Mouse (Mus musculus) MEL (cell line): Measurements from ENCODE around the gene Gm4792. TPM values are rescaled to one million over a fixed set of nuclear protein-coding genes. Genes with fewer than 3 reads are reported as not detected.

Source experiments
- DNase-seq: peaks from one replicate; pipeline ENCODE4 v3.0.0; 2011; ENCODE audit warnings: low read depth, low spot score
- H3K27ac ChIP-seq: 2 replicates; pipeline ENCODE4 v1.5.1; 2012; ENCODE audit warnings: low read depth, mild to moderate bottlenecking, control low read depth, low read length, moderate library complexity; ENCODE audit not compliant: control insufficient read depth
- H3K27me3 ChIP-seq, 2 experiments: fragments of 150-350 bp in 1 of 2; sonication (generic) in 1 of 2; 2 replicates each; pipeline ENCODE4 v1.6.1; 2012; ENCODE audit warnings: low read length in 2 of 2, mild to moderate bottlenecking in 2 of 2, improper control_type of control experiment in 1 of 2, moderate library complexity in 1 of 2; ENCODE audit not compliant: insufficient read depth in 2 of 2, control insufficient read depth in 1 of 2
- H3K36me3 ChIP-seq, 2 experiments: 2 replicates each; pipeline ENCODE4 v1.6.1; 2012 to 2014; ENCODE audit warnings: low read length in 2 of 2, improper control_type of control experiment in 1 of 2, inconsistent platforms in 1 of 2, mild to moderate bottlenecking in 1 of 2; ENCODE audit not compliant: insufficient read depth in 2 of 2, control insufficient read depth in 1 of 2
- H3K4me1 ChIP-seq, 2 experiments: fragments of 150-350 bp in 1 of 2; sonication (generic) in 1 of 2; 2 replicates each; pipeline ENCODE4 v1.6.1; 2012; ENCODE audit warnings: low read length in 2 of 2, improper control_type of control experiment in 1 of 2, mild to moderate bottlenecking in 1 of 2; ENCODE audit not compliant: insufficient read depth in 2 of 2, control insufficient read depth in 1 of 2
- H3K4me3 ChIP-seq, 2 experiments: fragments of 150-350 bp in 1 of 2; sonication (generic) in 1 of 2; 2 replicates each; pipeline ENCODE4 v1.5.1; 2012; ENCODE audit warnings: low read depth in 2 of 2, low read length in 2 of 2, mild to moderate bottlenecking in 2 of 2, moderate library complexity in 2 of 2, control low read depth in 1 of 2, improper control_type of control experiment in 1 of 2; ENCODE audit not compliant: control insufficient read depth in 1 of 2, insufficient read depth in 1 of 2
- H3K79me2 ChIP-seq: 2 replicates; pipeline ENCODE4 v1.6.1; 2012; ENCODE audit warnings: mild to moderate bottlenecking, low read length, moderate library complexity; ENCODE audit not compliant: control insufficient read depth, poor library complexity, insufficient read depth
- H3K9ac ChIP-seq: 2 replicates; pipeline ENCODE4 v1.6.1; 2012; ENCODE audit warnings: low read depth, mild to moderate bottlenecking, control low read depth, low read length, moderate library complexity; ENCODE audit not compliant: control insufficient read depth, poor library complexity, severe bottlenecking
- H3K9me3 ChIP-seq: fragments of 150-350 bp; sonication (generic); replicated peaks from 2 replicates; pipeline ENCODE4 v1.6.1; 2012; ENCODE audit warnings: mild to moderate bottlenecking, low read length, improper control_type of control experiment, moderate library complexity; ENCODE audit not compliant: insufficient read depth
- BHLHE40 ChIP-seq: IDR thresholded peaks from 2 replicates; pipeline ENCODE4 v1.6.1; 2012; ENCODE audit warnings: low read depth, mild to moderate bottlenecking, inconsistent platforms, low read length, improper control_type of control experiment, borderline replicate concordance
- CHD2 ChIP-seq: IDR thresholded peaks from 2 replicates; pipeline ENCODE4 v1.6.1; 2011; ENCODE audit warnings: low read length, improper control_type of control experiment
- E2F4 ChIP-seq: IDR thresholded peaks from 2 replicates; pipeline ENCODE4 v1.6.1; 2011; ENCODE audit warnings: low read depth, low read length, improper control_type of control experiment, borderline replicate concordance
- ELF1 ChIP-seq: IDR thresholded peaks from 2 replicates; pipeline ENCODE4 v1.6.1; 2014; ENCODE audit warnings: low read depth, mild to moderate bottlenecking, inconsistent platforms, low read length, improper control_type of control experiment, moderate library complexity
- HCFC1 ChIP-seq: IDR thresholded peaks from 2 replicates; pipeline ENCODE4 v1.6.1; 2012; ENCODE audit warnings: low read depth, mild to moderate bottlenecking, inconsistent platforms, low read length, improper control_type of control experiment, moderate library complexity
- MAFK ChIP-seq: IDR thresholded peaks from 2 replicates; pipeline ENCODE4 v1.6.1; 2011; ENCODE audit warnings: low read depth, mild to moderate bottlenecking, low read length, improper control_type of control experiment, borderline replicate concordance
- MAZ ChIP-seq: IDR thresholded peaks from 2 replicates; pipeline ENCODE4 v1.6.1; 2012; ENCODE audit warnings: low read depth, mild to moderate bottlenecking, inconsistent platforms, low read length, improper control_type of control experiment
- MXI1 ChIP-seq: IDR thresholded peaks from 2 replicates; pipeline ENCODE4 v1.6.1; 2011; ENCODE audit warnings: mild to moderate bottlenecking, low read depth, low read length, improper control_type of control experiment
- MYB ChIP-seq: IDR thresholded peaks from 2 replicates; pipeline ENCODE4 v1.6.1; 2011; ENCODE audit warnings: mild to moderate bottlenecking, low read depth, low read length, improper control_type of control experiment
- MYC ChIP-seq: IDR thresholded peaks from 2 replicates; pipeline ENCODE4 v1.6.1; 2011; ENCODE audit warnings: low read depth, mild to moderate bottlenecking, low read length, improper control_type of control experiment, moderate library complexity
- NELFE ChIP-seq: IDR thresholded peaks from 2 replicates; pipeline ENCODE4 v1.6.1; 2011; ENCODE audit warnings: low read depth, low read length, improper control_type of control experiment
- NRF1 ChIP-seq: IDR thresholded peaks from 2 replicates; pipeline ENCODE4 v1.6.1; 2014; ENCODE audit warnings: low read depth, mild to moderate bottlenecking, inconsistent platforms, low read length, improper control_type of control experiment, moderate library complexity; ENCODE audit not compliant: poor library complexity, insufficient read depth, severe bottlenecking
- POLR2A ChIP-seq, 2 experiments: IDR thresholded peaks; 2 replicates each; pipeline ENCODE4 v1.6.1; 2011 to 2012; ENCODE audit warnings: low read length in 2 of 2, mild to moderate bottlenecking in 2 of 2, control low read depth in 1 of 2, improper control_type of control experiment in 1 of 2, low read depth in 1 of 2, moderate library complexity in 1 of 2; ENCODE audit not compliant: control insufficient read depth in 1 of 2, insufficient read depth in 1 of 2, poor library complexity in 1 of 2
- POLR2AphosphoS5 ChIP-seq: IDR thresholded peaks from 2 replicates; pipeline ENCODE4 v1.6.1; 2012; ENCODE audit warnings: low read depth, borderline replicate concordance, mild to moderate bottlenecking, inconsistent platforms, low read length, moderate library complexity, mixed read lengths
- RCOR1 ChIP-seq: IDR thresholded peaks from 2 replicates; pipeline ENCODE4 v1.6.1; 2012; ENCODE audit warnings: low read depth, mild to moderate bottlenecking, inconsistent platforms, low read length, improper control_type of control experiment
- SIN3A ChIP-seq: IDR thresholded peaks from 2 replicates; pipeline ENCODE4 v1.6.1; 2012; ENCODE audit warnings: low read length, improper control_type of control experiment, inconsistent platforms
- SMC3 ChIP-seq: IDR thresholded peaks from 2 replicates; pipeline ENCODE4 v1.6.1; 2011; ENCODE audit warnings: low read depth, low read length, improper control_type of control experiment
- TBP ChIP-seq: IDR thresholded peaks from 2 replicates; pipeline ENCODE4 v1.8.0; 2011; ENCODE audit warnings: low read depth, low read length, improper control_type of control experiment
- TCF12 ChIP-seq: IDR thresholded peaks from 2 replicates; pipeline ENCODE4 v1.6.1; 2014; ENCODE audit warnings: low read depth, mild to moderate bottlenecking, inconsistent platforms, low read length, improper control_type of control experiment, moderate library complexity
- USF1 ChIP-seq: IDR thresholded peaks from 2 replicates; pipeline ENCODE4 v1.6.1; 2014; ENCODE audit warnings: low read depth, mild to moderate bottlenecking, inconsistent platforms, low read length, improper control_type of control experiment, moderate library complexity
- ZC3H11A ChIP-seq: IDR thresholded peaks from 2 replicates; pipeline ENCODE4 v1.6.1; 2012; ENCODE audit warnings: low read depth, mild to moderate bottlenecking, inconsistent platforms, low read length, improper control_type of control experiment
- ZKSCAN1 ChIP-seq: IDR thresholded peaks from 2 replicates; pipeline ENCODE4 v1.6.1; 2012; ENCODE audit warnings: low read depth, mild to moderate bottlenecking, inconsistent platforms, low read length, improper control_type of control experiment, moderate library complexity
- ZMIZ1 ChIP-seq: IDR thresholded peaks from 2 replicates; pipeline ENCODE4 v1.6.1; 2012; ENCODE audit warnings: low read depth, mild to moderate bottlenecking, inconsistent platforms, low read length, improper control_type of control experiment, moderate library complexity
- polyA plus RNA-seq, 2 experiments: library from polyadenylated mRNA; stranded (reverse) in 1 of 2; unstranded in 1 of 2; fragments of >175 nt in 1 of 2; fragments of >200 nt in 1 of 2; gene quantifications; 2 replicates each; pipeline versions ENCODE4 v1.2.1 to v1.2.4; 2012; ENCODE audit warnings: low replicate concordance in 2 of 2, low read depth in 1 of 2; ENCODE audit not compliant: insufficient read length in 2 of 2, insufficient read depth in 1 of 2, missing spikeins in 1 of 2
- total RNA-seq: library from RNA; depleted of rRNA; stranded (reverse); fragments of 300-350 nt; gene quantifications from 2 replicates; pipeline ENCODE4 v1.2.3, GENCODE M21; 2012

Gm4792 gene
- total and polyA plus RNA-seq, 3 experiments, result not detected

DNA sequence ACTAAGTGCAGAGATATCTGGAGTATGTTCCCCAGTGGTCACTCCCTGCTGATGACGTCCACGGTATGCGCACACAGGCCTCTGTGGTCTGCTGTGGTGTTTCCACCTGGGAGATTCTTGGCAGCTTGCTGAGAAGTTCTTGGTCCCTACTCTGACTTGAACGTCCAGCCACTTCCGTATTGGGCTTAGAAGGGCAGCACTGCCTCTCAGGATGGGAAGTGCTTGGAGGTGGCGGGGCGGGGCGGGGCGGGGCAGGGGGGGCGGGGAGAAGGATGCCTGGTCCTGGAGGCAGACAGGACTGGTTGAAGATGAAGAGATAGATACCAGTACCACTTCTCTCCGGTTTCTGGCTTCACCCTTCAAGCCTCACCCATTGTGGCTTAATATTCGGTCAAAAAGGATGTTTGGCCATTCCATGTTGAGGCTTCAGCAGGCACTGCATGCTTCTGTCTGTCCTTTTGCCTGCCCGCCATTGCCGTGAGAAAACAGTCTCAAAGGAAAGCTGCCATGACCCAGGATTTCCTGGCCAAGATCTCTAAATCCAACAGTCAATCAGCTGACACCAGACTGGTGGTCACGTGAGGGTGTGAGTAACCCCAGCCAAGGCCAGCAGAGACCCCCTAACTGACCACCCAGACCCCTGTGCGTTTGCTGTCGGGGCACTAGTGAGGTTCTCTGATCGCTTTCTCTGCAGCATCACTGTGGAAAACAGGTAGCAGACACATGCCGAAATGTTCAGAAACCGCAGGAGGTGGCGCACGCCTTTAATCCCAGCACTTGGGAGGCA lies 46.3 kb upstream of the Gm4792 start:
- H3K27ac ChIP-seq, result no peak overlapping the region
- TF ChIP-seq NRF1 (no peak), BHLHE40 (no peak), ZC3H11A (no peak), SIN3A (no peak), MAFK (no peak), RCOR1 (no peak), MYC (no peak), SMC3 (no peak), ELF1 (no peak), TBP (no peak), POLR2AphosphoS5 (no peak), MAZ (no peak), NELFE (no peak), HCFC1 (no peak), MYB (no peak), ZMIZ1 (no peak), TCF12 (no peak), E2F4 (no peak), CHD2 (no peak)
- TF ChIP-seq, all 39 proteins: peak for 0
- Histone ChIP-seq H3K4me1 (no peaks in the 10 kb centered on the region), H3K9me3 (no peaks in the 10 kb centered on the region), H3K4me3 (no peak overlapping the region), H3K36me3 (no peaks in the 10 kb centered on the region), H3K9ac (no peak overlapping the region), H3K79me2 (no peaks in the 10 kb centered on the region), H3K27me3 (no peaks in the 10 kb centered on the region; a peak in 1 of 4 replicates)
- DNase-seq, result no peak

DNA sequence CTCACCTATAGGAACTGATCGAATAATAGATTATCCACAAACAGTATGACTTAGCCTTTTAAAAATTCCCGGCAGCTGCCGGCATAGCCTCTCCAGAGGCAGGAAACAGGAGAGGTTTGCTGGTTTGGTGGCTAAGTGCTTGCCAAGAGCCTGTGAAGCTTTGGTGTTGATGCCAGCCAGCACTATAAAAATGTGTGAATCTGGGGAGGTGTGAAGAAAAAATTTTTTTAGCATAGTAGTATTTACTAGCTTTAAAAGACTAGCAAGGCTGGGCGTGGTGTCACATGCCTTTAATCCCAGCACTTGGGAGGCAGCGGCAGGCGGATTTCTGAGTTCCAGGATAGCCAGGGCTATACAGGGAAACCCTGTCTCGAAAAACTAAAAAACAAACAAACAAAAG lies 45.1 kb upstream of the Gm4792 start:
- Histone ChIP-seq H3K9ac (no peak overlapping the region), H3K27me3 (no peaks in the 10 kb centered on the region; a peak in 1 of 4 replicates), H3K9me3 (no peaks in the 10 kb centered on the region), H3K27ac (no peak overlapping the region), H3K4me3 (no peak overlapping the region), H3K36me3 (no peaks in the 10 kb centered on the region), H3K4me1 (no peaks in the 10 kb centered on the region), H3K79me2 (no peaks in the 10 kb centered on the region)
- DNase-seq, result no peak
- TF ChIP-seq ZKSCAN1 (no peak), HCFC1 (no peak), MAFK (no peak), POLR2A (IDR thresholded peaks at IDR 0.05; ENCODE audit: control insufficient read depth in 1 of 2, insufficient read depth in 1 of 2, low read depth in 1 of 2, low read length in 2 of 2, poor library complexity in 1 of 2) (no peak), MAZ (no peak), MXI1 (no peak), NRF1 (no peak), ELF1 (no peak), USF1 (no peak)
